Mouse (Mus musculus): ENCODE data around the gene Psmd11.

DNA sequence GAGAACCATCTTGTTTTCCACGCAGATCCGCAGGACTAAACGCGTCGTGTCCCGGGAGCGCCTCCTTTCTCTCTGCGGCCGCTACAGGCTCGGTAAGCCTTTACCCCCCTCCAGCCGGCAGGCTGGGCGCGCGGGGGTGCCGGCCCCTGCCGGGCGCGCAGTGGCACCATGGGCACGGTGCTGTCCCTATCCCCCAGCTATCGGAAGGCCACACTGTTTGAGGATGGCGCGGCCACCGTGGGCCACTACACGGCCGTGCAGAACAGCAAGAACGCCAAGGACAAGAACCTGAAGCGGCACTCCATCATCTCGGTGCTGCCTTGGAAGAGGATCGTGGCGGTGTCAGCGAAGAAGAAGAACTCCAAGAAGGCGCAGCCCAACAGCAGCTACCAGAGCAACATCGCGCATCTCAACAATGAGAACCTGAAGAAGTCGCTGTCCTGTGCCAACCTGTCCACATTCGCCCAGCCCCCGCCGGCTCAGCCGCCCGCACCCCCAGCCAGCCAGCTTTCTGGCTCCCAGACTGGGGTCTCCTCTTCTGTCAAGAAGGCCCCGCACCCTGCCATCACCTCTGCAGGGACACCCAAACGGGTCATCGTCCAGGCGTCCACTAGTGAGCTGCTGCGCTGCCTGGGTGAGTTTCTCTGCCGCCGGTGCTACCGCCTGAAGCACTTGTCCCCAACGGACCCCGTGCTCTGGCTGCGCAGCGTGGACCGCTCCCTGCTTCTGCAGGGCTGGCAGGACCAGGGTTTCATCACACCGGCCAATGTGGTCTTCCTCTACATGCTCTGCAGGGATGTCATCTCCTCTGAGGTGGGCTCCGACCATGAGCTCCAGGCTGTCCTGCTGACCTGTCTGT, 49.2 kb downstream of the Psmd11 start:
- no peak for TF ChIP-seq CTCF (IDR thresholded peaks at IDR 0.05; ENCODE audit: control insufficient read depth, insufficient read depth, low read length)
- TF ChIP-seq POLR2A (IDR thresholded peaks at IDR 0.05; ENCODE audit: borderline replicate concordance, control insufficient read depth, low read depth, low read length), result peak; percentile 9; the same call in 1 of the 2 replicates

Measured in bone marrow, adult 2 months (tissue).